Mouse (Mus musculus): ENCODE results near the gene Frk. TPM values are rescaled to one million over a fixed set of nuclear protein-coding genes. Genes with fewer than 3 reads are reported as not detected.
"Not testable (repeated sequence)": the region's sequence is repeated elsewhere in the genome, so short reads cannot be mapped to it uniquely, and the experiment has no call there.

The Frk gene
- total RNA-seq, 2 experiments from 2014 or later = 0.16 to 0.46 TPM

- no peak for DNase-seq (ENCODE audit: low spot score in 2 of 2)
These were observed 80.4 kb downstream of the Frk start for GRCm38 (mm10) chr10:34563518-34564176.

- no peak for DNase-seq (ENCODE audit: low spot score in 2 of 2)
These were observed 132.3 kb downstream of the Frk start for GRCm38 (mm10) chr10:34615474-34615873.

GRCm38 (mm10) chr10:34617216-34617615, 134.0 kb downstream of the Frk start:
- peak; percentile 4 to 12 for DNase-seq (ENCODE audit: low spot score in 2 of 2)

GRCm38 (mm10) chr10:34618490-34618889, 135.3 kb downstream of the Frk start:
- no peak for DNase-seq (ENCODE audit: low spot score in 2 of 2)

GRCm38 (mm10) chr10:34620540-34620939, 137.3 kb downstream of the Frk start:
- DNase-seq (ENCODE audit: low spot score in 2 of 2) = not testable (repeated sequence)

GRCm38 (mm10) chr10:34638245-34638644, 155.0 kb downstream of the Frk start:
- DNase-seq (ENCODE audit: low spot score in 2 of 2) = no peak

Other genes with a start within 250 kb of the Frk start
- gene Tspyl1, start 201.2 kb upstream of the Frk start, total RNA-seq (2021) = 100 to 1,000 TPM; 175 to 185 TPM
- gene Tspyl4, start 186.0 kb upstream of the Frk start, total RNA-seq (2021) = 100 to 1,000 TPM; 420 to 434 TPM
- gene Col10a1, start 93.4 kb upstream of the Frk start, total RNA-seq (2021) = under 1 TPM; 0.44 to 0.89 TPM
- 1 to 10 TPM; 2.9 to 3.8 TPM for gene Nt5dc1, start 64.8 kb upstream of the Frk start, total RNA-seq (2021)

Data from left cerebral cortex, adult 18-20 months (tissue).